Mouse (Mus musculus) midbrain, embryonic 11.5 days (tissue): ENCODE results near the gene Zmynd15. TPM values are rescaled to one million over a fixed set of nuclear protein-coding genes. Genes with fewer than 3 reads are reported as not detected.
"Not testable (repeated sequence)": the region's sequence is repeated elsewhere in the genome, so short reads cannot be mapped to it uniquely, and the experiment has no call there.

ENCODE experiments used
- ATAC-seq: fragments of 200-750 bp; cut with Nextera tagmentation; 2 replicates; pipeline ENCODE4 v1.8.0; 2017; ENCODE audit warnings: moderate TSS enrichment, moderate library complexity; ENCODE audit not compliant: low FRiP score
- DNase-seq: peaks from one replicate; pipeline ENCODE4 v3.0.0; 2015; ENCODE audit warnings: low spot score; ENCODE audit errors: missing footprints
- H3K27ac ChIP-seq: fragments of 300-500 bp; sonication (generic); 2 replicates; pipeline ENCODE4 v1.5.1; 2014; ENCODE audit warnings: low read depth, low read length
- H3K27me3 ChIP-seq: fragments of 300-500 bp; sonication (generic); 2 replicates; pipeline ENCODE4 v1.6.1; 2014; ENCODE audit warnings: mild to moderate bottlenecking, low read length, moderate library complexity, mixed read lengths; ENCODE audit not compliant: control insufficient read depth, insufficient read depth
- H3K36me3 ChIP-seq: fragments of 300-500 bp; sonication (generic); 2 replicates; pipeline ENCODE4 v1.6.1; 2014; ENCODE audit warnings: mild to moderate bottlenecking, low read length, moderate library complexity, mixed read lengths; ENCODE audit not compliant: control insufficient read depth, insufficient read depth
- H3K4me1 ChIP-seq: fragments of 300-500 bp; sonication (generic); 2 replicates; pipeline ENCODE4 v1.6.1; 2014; ENCODE audit warnings: low read length; ENCODE audit not compliant: control insufficient read depth, insufficient read depth
- H3K4me2 ChIP-seq: fragments of 300-500 bp; sonication (generic); 2 replicates; pipeline ENCODE4 v1.6.1; 2014; ENCODE audit warnings: mild to moderate bottlenecking, moderate library complexity
- H3K4me3 ChIP-seq: fragments of 300-500 bp; sonication (generic); 2 replicates; pipeline ENCODE4 v1.5.1; 2014; ENCODE audit warnings: low read depth, low read length
- H3K9ac ChIP-seq: fragments of 300-500 bp; sonication (generic); 2 replicates; pipeline ENCODE4 v1.6.1; 2014; ENCODE audit warnings: low read length
- H3K9me3 ChIP-seq: fragments of 300-500 bp; sonication (generic); 2 replicates; pipeline ENCODE4 v1.6.1; 2016; ENCODE audit warnings: low read length; ENCODE audit not compliant: control insufficient read depth
- WGBS: fragments of 180-500 bp; shearing (Covaris S2); extraction: QIAGEN DNeasy Blood & Tissue Kit; methylation state at CpG from one replicate; pipeline ENCODE4 v1.1.7; 2014; 5-methylcytosine and 5-hydroxymethylcytosine counted together
- polyA plus RNA-seq: library from polyadenylated mRNA; unstranded; fragments of >200 nt; fragmentation: Nextera tagmentation; extraction: Ambion mirVana; gene quantifications from 2 replicates; pipeline ENCODE4 v1.2.1, GENCODE M21; 2014

The Zmynd15 gene
- polyA plus RNA-seq = 0.18 and 0.26 TPM in 2 replicates

DNA sequence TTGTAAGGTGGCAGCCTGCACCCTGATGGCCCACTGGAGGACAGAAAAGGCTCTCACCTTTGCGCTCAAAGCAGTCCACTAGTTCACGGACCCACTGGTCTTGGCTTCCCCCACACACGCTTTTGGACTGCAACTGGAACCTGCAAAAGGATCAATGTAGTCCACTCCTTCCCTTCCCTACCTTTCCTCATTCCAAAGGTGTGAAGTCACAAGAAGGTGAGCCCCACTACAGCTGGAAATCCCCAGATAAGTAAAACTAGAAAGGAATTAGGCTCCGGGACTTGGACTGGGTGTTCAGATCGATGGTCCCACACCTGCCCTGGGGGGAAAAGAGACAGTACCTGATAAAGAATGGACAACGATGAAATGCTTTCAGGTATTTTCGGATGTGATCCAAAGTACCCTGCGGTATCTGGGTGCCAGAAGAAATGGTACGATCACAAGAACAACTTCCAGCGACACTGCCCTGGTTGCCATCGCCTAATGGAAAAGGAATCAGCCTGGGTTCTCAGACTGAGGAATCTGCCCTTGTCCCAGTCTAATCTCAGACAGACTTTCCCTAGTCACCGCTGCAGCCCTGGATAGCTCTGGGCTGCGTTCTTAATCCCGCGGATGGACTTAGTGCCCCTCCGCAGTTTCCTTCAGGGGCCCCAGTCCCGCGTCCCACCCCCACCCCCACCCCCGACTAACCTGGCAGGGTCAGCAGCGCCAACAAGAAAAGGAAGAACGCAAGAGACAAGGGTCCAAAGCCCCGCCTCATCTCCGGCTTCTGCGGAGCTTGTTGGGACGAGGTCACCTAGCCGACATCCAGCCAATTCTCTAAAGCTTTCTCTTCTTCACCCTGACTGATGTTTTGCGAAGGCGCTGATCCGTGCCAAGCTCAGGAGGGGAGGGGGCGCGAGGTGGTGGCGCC, at the start of gene Zmynd15:
Zmynd15 (plus strand) TSS at position 746 of the 913 bp plus-strand sequence.
- peak within 1 kb of the TSS; percentile 39 for H3K4me3 ChIP-seq
- H3K9me3 ChIP-seq = no peaks in the 10 kb centered on the region
- peak within 1 kb of the TSS; percentile 62 for H3K9ac ChIP-seq
- H3K36me3 ChIP-seq = no peaks in the 10 kb centered on the region
- H3K4me1 ChIP-seq = peaks cover 7% of the 10 kb centered on the region
- peaks cover 24% of the 10 kb centered on the region for H3K27me3 ChIP-seq
- peak within 1 kb of the TSS; percentile 81 for H3K4me2 ChIP-seq
- 19% methylated on average over 32 of the region's 32 CpGs for WGBS
- DNase-seq (no peak), ATAC-seq (no peak)
- H3K27ac ChIP-seq = no peak within 1 kb of the TSS

DNA sequence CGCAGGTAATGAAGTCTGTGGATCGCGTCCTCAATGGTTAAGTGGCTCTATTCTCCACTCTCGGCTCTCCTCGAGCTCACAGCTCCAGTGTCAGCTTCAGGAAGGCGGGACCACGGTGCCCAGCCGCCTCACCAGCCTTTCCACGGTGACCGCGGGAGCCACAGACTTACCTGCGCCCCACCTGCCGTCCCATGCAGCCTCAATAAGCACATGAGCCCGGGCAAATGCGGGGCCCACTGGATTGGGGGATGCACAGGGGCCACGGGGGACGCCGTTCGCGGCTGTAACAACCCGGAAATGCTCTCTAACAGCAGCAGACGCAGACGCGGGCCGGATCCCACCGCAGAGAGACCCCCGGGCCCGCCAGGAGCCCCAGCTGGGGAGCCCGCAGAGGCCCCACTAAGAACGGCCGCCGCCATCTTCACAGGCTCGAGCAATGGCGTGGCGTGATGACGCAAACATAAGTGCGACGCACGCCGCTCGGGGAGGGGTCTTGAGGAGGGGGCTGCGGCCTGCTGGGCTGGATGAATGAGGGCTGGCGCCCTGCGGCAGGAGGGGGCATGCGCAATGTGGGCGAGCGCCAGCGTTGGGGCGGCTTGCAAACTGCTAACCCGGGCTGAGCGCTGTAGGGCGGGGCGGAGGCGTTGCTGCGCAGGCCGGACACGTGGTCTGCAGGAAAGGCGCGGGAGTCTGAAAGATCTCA, 49.5 kb upstream of the Zmynd15 start, which contains the start of gene Pelp1:
Pelp1 (minus strand) TSS at position 438 of the 703 bp plus-strand sequence.
- Histone ChIP-seq H3K4me1 (peaks cover 7% of the 10 kb centered on the region), H3K9ac (peak within 1 kb of the TSS; percentile 98), H3K36me3 (no peaks in the 10 kb centered on the region), H3K4me3 (peak within 1 kb of the TSS; percentile 97), H3K27ac (peak within 1 kb of the TSS; percentile 25; the same call in 1 of the 2 replicates), H3K9me3 (no peaks in the 10 kb centered on the region), H3K27me3 (no peaks in the 10 kb centered on the region), H3K4me2 (peak within 1 kb of the TSS; percentile 76)
- DNase-seq (peak; percentile 100), ATAC-seq (peak; percentile 99)
- WGBS = under 1% methylated on average over 59 of the region's 59 CpGs

DNA sequence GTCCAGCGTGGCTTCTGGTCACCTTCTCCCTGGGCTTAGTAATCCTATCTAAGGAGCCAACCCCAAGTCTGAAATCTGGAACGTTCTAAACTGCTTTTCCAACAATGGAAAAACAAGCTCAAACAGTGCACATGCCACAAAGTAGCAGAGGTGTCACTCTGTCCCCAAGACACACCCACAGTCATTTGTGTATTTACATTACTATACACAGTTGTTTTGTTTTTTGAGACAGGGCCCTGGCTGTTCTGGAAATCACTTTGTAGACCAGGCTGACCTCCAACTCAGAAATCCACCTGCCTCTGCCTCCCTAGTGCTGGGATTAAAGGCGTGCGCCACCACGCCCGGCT, 49.0 kb upstream of the Zmynd15 start:
- H3K27me3 ChIP-seq = no peaks in the 10 kb centered on the region
- no peaks in the 10 kb centered on the region for H3K36me3 ChIP-seq
- peak overlapping the region; percentile 98 for H3K9ac ChIP-seq
- H3K4me2 ChIP-seq = peak overlapping the region; percentile 76; the same call in 1 of the 2 replicates
- DNase-seq (no peak), ATAC-seq (no peak; the same call in 1 of the 2 replicates)
- H3K4me1 ChIP-seq = peaks cover 7% of the 10 kb centered on the region
- H3K4me3 ChIP-seq = peak overlapping the region; percentile 97
- H3K9me3 ChIP-seq = no peaks in the 10 kb centered on the region
- no peak overlapping the region for H3K27ac ChIP-seq
- WGBS = 64% methylated on average over 6 of the region's 6 CpGs

DNA sequence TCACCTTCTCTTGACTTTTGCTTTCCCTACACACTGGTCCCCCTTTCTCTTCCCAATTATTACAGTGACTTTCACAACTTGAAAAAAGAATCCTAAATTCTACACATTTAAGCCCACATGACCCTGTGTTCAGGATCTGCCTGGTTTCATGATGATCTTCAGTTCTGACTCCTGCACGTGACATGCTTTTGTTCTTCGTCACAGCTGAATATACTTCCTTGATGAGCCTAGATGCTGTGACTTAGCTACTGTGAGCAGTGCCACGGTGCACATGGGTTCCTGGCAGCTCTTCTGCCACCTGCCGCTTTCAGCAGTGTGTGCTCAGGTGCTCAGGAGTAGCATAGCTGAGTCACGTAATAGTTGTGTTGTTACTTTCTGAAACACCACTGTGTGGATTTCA, 46.6 kb upstream of the Zmynd15 start:
- Histone ChIP-seq H3K27me3 (no peaks in the 10 kb centered on the region), H3K4me1 (peaks cover 7% of the 10 kb centered on the region), H3K4me2 (no peak overlapping the region), H3K4me3 (no peak overlapping the region), H3K36me3 (no peaks in the 10 kb centered on the region), H3K9ac (no peak overlapping the region), H3K27ac (no peak overlapping the region), H3K9me3 (no peaks in the 10 kb centered on the region)
- WGBS = 78% methylated on average over 5 of the region's 5 CpGs
- DNase-seq (no peak), ATAC-seq (no peak)

DNA sequence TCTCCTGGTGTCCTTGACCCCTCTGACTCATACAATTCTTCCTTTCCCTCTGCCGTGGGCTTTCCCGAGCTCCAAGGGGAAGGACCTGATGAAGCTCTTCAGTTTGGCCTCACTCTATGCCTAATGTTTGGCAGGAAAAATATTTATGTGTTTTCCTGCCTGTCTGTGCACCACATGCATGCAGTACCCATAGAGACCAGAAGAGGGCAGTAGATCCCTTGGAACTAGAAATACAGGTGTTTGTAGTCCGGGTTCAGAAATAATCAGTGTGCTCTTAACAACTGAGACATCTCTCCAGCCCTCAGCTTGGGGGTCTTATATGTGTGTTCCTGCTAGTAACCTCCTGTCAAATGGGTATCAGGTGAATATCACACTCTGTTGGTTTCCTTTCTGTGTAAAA, 45.3 kb upstream of the Zmynd15 start:
- H3K4me3 ChIP-seq = no peak overlapping the region
- H3K4me1 ChIP-seq = peaks cover 3% of the 10 kb centered on the region
- no peaks in the 10 kb centered on the region for H3K9me3 ChIP-seq
- no peak overlapping the region for H3K9ac ChIP-seq
- peak; percentile 98 for DNase-seq
- no peak overlapping the region for H3K27ac ChIP-seq
- H3K27me3 ChIP-seq = no peaks in the 10 kb centered on the region
- H3K4me2 ChIP-seq = no peak overlapping the region
- no peak for ATAC-seq
- H3K36me3 ChIP-seq = no peaks in the 10 kb centered on the region
- WGBS = 20% methylated on average over 3 of the region's 3 CpGs

DNA sequence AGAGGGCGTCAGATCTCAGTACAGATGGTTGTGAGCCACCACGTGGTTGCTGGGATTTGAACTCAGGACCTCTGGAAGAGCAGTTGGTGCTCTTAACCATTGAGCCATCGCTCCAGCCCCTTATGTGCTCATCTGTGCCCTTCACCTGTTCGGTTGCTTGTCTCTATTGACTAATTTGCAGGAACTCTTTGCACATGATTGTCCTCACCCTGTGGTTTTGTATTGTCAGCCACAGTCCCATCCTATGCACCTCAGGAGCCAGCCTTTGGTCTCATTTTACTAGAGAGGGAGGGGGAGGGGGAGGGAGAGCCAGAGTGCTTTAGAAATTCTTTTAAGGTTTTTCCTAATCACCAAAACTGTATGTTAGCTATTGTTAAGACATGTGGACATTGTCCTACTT, 41.0 kb upstream of the Zmynd15 start:
- 63% methylated on average over 4 of the region's 4 CpGs for WGBS
- Histone ChIP-seq H3K4me2 (no peak overlapping the region), H3K9ac (no peak overlapping the region), H3K4me1 (no peaks in the 10 kb centered on the region), H3K4me3 (no peak overlapping the region), H3K36me3 (no peaks in the 10 kb centered on the region), H3K27ac (no peak overlapping the region), H3K9me3 (no peaks in the 10 kb centered on the region), H3K27me3 (no peaks in the 10 kb centered on the region)
- DNase-seq (no peak), ATAC-seq (no peak)

DNA sequence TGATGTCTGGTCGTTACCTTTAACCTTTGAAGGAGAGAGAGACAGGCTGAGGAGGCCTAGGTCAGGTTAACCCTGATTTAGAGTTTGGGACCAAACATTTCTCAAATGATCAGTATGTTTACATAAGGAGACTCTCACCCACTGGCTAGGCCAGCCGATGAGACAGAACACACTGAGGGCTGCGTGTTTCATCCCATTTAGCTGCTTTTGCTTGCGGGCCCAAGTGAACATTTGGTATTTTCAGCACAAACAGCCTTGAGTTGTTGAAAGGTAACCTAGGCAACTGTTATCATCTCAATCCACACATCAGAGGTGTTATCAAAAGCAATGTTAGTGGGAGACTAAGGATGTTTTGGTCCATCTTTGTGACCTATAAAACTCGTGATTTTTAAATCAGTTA, 39.7 kb upstream of the Zmynd15 start:
- Histone ChIP-seq H3K27me3 (no peaks in the 10 kb centered on the region), H3K9me3 (no peaks in the 10 kb centered on the region), H3K4me2 (no peak overlapping the region), H3K4me3 (no peak overlapping the region), H3K36me3 (no peaks in the 10 kb centered on the region), H3K4me1 (no peaks in the 10 kb centered on the region), H3K27ac (no peak overlapping the region), H3K9ac (no peak overlapping the region)
- WGBS = 76% methylated on average over 5 of the region's 5 CpGs
- no peak for ATAC-seq
- DNase-seq = no peak

DNA sequence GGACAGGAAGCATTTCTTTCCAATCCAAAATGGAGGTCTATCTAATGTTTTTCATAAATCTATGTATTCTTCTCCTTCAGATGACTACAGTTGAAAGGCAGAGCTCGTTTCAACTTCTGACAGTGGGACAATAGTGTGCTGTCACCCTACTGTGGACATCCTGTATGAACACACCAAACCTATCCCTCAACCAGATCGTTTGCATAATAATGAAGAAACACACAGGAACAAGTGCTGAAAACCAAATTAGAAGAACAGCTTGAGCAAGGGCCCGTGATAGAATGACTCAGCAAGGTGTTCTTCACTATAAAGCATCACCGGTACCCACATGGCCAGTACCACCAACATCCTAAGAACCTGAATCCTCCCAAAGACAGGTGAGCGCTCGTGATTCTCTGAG, 32.6 kb upstream of the Zmynd15 start:
- H3K27ac ChIP-seq, ATAC-seq, H3K4me2 ChIP-seq, H3K4me3 ChIP-seq, H3K4me1 ChIP-seq, H3K9me3 ChIP-seq, H3K9ac ChIP-seq, H3K27me3 ChIP-seq, H3K36me3 ChIP-seq, DNase-seq: not testable (repeated sequence)
- WGBS = 78% methylated on average over 6 of the region's 6 CpGs

DNA sequence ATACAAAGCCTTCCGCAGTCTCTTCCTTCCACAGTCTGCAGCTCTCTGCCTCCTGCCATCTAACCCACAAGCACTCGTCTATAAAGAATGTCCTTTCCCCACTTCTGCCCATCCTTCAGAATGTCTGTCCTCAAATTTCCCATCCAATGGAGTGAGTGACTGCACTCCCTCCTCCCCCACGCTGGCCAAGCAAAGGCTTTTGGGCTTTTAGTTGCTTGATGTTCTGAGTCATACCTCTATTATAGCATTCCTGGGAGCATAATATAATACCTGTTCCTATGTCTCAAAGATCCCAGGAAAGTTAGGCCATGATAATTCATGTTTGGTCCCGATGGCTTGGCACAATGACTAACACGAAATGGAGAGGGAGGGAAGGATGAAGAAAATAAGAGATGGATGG, 27.7 kb upstream of the Zmynd15 start:
- no peaks in the 10 kb centered on the region for H3K9me3 ChIP-seq
- peak overlapping the region; percentile 81 for H3K9ac ChIP-seq
- 29% methylated on average over 5 of the region's 5 CpGs for WGBS
- H3K4me3 ChIP-seq = no peak overlapping the region; the same call in 1 of the 2 replicates
- H3K27me3 ChIP-seq = no peaks in the 10 kb centered on the region
- no peaks in the 10 kb centered on the region for H3K36me3 ChIP-seq
- peak overlapping the region; percentile 76; the same call in 1 of the 2 replicates for H3K27ac ChIP-seq
- peak overlapping the region; percentile 70 for H3K4me2 ChIP-seq
- H3K4me1 ChIP-seq = peaks cover 16% of the 10 kb centered on the region
- no peak for ATAC-seq
- peak; percentile 88 for DNase-seq
